Mouse (Mus musculus) cerebellum, adult 8-10 months (tissue): ENCODE data around the gene Clcn6.
"Not testable (repeated sequence)": the region's sequence is repeated elsewhere in the genome, so short reads cannot be mapped to it uniquely, and the experiment has no call there.

ENCODE experiments used
- DNase-seq: peaks from one replicate; pipeline ENCODE4 v3.0.0; 2022

Gene Clcn6

DNA sequence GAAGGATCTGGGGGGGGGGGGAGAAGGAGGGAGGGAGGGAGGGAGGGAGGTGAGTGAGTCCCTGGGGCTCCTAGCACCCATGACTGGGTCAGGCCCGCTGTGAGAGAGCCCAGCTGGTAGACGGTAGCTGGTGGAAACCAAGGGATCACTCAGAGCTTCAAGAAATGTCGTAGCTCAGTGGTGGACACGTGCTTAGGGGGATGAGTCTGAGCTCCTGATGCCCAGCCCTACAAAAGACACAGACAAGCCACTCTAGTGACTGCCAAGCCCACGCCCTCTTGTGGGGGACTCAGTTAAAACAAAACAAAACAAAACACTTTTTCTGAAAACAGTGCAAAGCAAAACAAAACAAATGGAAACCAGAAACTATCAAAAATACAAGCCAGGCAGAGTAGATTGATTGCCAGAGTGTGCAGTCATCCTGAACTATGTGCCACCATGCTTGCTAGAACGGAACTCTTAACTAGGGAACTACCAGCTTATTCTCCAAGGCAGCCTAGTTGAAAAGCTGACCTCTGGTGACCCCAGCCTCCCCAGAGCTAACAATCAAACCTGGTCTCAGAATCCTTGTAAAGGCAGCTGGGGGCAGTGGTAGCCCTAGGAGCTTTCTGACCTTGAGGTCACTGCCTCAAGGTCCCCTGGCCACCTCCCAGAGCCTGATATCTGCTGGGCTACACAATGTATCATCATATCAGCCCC is 27.2 kb upstream of the Clcn6 start:
- no peak for DNase-seq

DNA sequence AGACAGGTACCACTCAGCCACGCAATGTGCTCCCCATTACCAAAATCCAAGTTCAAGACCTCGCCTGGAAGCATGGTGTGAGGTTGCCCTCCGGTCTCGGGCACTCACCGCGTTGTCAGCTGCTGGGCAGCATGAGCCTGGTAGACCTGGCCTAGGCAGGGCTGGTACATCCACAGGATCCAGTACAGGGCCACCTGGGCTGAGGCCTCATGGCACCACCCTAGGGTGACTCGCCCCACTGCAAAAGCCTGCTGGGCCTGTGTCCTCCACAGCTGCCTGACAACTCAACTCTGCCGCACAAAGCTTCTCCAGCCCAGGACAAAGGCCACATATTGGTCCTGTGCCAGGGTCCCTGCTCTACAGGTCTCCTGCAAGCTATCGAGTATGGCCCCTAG is 22.5 kb upstream of the Clcn6 start:
- no peak for DNase-seq

- no peak for DNase-seq
These were observed 21.8 kb upstream of the Clcn6 start for GRCm38 (mm10) chr4:148060120-148061085.

DNA sequence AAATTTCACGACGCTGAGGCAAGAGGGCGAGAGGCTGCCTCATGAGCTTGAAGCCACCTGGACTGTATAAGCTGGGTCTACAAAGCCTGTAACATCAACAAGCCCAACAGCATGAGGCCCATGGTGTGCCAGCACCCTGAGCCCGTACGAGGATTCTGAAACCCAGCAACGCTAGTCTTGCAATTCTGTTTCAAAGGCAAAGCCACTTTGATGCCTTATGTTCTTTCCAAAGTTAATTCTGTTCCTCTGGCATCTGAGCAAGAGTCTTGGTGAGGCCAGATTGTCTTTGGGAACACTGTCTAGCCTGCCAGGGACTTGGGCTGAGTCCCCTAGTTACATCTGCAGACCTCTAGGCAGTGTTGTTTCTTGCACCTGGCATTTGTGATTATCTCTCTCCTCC is 20.4 kb upstream of the Clcn6 start:
- DNase-seq, result no peak

DNA sequence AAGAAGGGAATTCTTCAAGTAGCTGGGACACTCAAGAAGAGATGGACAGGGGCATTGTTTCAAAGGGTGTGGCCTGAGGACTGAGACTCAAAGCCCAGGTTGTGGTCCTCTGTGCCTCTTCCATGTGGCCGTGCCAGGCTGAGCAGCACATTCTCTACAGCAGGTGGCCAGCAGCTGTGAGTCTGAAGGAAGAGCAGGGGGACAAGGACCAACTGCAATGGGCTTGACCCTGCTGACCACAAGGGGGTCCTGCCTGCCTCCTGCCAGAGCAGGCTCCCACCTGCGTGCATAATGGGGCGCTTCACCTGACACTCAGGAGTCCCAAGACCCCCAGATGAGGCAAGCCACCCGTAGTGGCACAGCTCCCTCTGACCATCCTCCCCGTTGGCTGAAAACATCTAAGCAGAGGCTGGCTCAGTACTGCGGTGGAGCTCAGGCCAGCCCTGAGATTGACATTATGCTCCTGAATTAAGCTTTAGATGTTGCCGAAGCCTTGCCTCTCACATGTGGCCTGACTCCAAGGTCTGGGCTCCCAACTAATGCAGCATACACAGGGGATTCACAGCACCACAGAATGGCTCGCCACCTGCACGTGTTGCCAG is 19.7 kb upstream of the Clcn6 start:
- no peak for DNase-seq

GRCm38 (mm10) chr4:148057661-148058209 is 19.1 kb upstream of the Clcn6 start:
- DNase-seq, result no peak

GRCm38 (mm10) chr4:148056801-148057200 is 18.2 kb upstream of the Clcn6 start:
- DNase-seq, result no peak

DNA sequence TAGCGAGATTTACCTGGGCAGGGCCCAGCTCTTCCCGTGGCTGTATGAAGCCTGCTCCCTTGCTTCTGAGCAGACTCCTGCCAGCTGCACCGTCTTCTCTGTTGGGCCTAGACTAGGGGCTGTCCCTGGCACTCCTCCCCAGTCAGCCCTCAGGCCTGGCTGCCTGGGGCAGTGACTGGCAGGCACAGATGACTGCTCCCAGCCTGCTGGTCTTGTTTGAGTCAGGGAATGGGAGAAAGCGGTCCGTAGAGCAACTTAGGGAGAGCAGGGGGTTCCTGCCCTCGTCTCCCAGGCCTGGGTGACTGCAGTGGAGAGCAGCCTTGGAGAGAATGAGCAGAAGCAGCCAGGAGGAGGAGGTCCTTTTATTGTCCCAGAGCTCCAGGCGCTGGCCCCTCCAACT is 17.6 kb upstream of the Clcn6 start:
- DNase-seq, result no peak

DNA sequence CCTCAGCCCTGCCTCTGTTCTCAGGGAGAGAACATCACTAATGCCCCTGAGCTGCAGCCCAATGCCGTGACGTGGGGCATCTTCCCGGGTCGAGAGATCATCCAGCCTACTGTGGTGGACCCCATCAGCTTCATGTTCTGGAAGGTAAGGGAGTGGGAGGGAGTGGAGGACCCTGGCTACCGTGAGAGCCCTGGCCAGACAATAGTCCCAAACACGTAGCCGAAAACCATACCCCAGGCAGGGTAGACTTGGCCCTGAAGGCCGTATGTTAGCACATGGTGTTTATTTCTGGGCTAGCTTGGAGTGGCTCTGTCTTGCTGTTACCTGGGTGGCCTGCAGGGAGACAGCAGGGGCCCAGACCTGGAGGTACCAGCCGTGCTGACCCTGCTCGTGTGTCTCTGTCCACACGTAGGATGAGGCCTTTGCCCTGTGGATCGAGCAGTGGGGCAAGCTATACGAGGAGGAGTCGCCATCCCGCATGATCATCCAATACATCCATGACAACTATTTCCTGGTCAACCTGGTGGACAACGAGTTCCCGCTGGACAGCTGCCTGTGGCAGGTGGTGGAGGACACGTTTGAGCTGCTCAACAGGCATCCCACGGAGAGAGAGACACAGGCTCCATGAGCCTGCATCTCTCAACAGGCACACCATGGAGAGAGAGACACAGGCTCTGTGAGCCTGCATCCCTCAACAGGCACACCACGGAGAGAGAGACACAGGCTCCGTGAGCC is 16.5 kb upstream of the Clcn6 start:
- peak; percentile 61 for DNase-seq

DNA sequence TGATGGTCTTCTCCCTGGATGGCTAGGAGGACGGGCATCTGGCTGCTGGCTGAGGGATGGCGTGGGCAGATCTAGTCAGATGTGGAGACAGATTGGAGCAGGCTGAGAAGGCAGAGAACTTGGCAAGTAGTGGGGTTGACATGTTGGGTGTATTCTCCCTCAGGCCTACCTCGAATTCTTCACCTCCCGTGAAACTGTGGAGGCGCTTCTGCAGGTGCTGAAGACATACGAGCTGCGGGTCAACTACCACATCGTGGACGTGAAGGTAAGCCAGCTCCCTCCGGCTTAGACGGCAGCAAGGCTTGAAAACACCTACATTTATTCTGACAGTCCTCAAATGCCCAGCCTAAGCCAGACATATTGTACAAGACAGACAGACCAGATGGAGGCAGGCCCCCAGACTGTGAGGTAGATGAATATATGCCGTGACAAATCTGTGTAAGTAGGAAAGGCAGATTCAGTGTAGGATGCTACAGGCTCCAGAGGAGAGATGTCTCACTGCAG is 14.8 kb upstream of the Clcn6 start:
- DNase-seq, result no peak

- no peak for DNase-seq
These were observed 14.4 kb upstream of the Clcn6 start for GRCm38 (mm10) chr4:148052976-148053375.

- DNase-seq, result no peak
These were observed 13.3 kb upstream of the Clcn6 start for GRCm38 (mm10) chr4:148051886-148052285.

GRCm38 (mm10) chr4:148051046-148051776 is 12.6 kb upstream of the Clcn6 start:
- DNase-seq, result no peak

DNA sequence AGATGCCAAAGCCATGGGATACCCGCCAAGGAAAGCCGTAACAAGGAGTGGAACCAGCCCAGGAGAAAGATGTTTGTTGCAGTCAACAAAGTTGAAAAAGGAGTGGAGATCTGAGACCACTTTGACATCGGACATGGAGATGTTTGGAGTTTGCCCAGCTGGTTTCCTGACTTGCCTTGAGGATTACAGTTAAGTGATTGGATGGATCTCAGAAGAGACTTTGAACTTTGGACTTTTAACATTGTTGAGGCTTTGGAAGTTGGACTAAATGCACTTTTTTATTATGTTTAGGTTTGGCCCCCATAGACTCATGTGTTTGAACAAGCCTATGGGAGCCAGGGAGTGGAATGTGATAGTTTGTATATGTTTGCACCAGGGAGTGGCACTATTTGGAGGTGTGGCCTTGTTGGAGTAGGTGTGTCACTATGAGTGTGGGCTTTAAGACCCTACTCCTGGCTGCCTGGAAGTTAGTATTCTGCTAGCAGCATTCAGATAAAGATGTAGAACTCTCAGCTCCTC is 11.8 kb upstream of the Clcn6 start:
- DNase-seq, result not testable (repeated sequence)

DNA sequence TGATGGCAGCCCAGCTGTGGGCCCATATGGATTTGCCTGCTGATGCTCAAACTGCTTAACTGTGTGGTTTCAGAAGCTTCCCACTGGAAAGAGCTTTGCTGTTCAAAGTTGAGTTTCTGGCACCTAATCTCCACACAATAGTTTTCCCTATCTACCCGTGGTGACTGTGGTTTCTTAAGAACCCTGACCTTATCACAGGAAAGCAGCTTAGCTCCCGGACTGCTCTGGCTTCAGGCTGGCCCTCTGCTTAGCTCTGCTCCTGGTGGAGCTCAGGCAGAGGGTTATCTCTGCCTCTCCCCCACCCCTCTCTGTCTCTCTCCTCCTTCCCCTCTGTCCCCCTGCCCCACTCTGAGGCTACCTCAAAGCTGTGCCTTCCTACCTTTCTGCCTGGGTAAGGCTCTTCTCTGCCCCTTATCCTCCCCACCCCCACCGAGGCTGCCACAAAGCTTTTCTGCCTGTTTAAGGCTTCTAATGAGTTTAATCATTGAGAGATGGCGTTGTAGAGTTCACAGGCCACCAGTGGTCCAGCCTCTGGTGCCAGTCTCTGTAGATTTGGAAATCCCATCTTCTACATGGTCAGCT is 7.9 kb upstream of the Clcn6 start:
- no peak for DNase-seq

- no peak for DNase-seq
These were observed 5.5 kb upstream of the Clcn6 start for GRCm38 (mm10) chr4:148044113-148044512.

DNA sequence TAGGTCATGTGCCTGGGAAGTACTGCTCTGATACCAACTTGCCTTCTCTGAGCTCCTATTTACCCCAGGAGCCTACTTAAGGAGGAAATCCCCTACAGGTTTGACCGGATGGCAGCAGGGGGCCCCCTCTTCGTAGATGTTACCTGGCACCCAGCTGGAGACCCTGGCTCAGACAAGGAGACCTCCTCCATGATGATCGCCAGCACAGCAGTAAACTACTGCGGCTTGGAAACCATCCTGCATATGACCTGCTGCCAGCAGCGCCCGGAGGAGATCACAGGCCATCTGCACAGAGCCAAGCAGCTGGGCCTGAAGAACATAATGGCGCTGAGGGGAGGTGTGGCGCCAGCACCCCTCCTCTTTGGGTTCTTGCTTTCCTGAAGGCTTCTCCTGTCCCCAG is 4.7 kb upstream of the Clcn6 start:
- DNase-seq, result peak; percentile 44

GRCm38 (mm10) chr4:148041611-148042191 is 3.1 kb upstream of the Clcn6 start:
- no peak for DNase-seq

- DNase-seq, result peak; percentile 59
These were observed 2.5 kb upstream of the Clcn6 start for GRCm38 (mm10) chr4:148040933-148041610.
